Mouse (Mus musculus): ENCODE results near the gene Fam71e1. TPM values are rescaled to one million over a fixed set of nuclear protein-coding genes. Genes with fewer than 3 reads are reported as not detected.

Gene Fam71e1
- total RNA-seq, 1 experiment from 2014 or later = not detected

- no peak for ATAC-seq (replicated peaks in 1 of 2; ENCODE audit: insufficient read depth in 1 of 2, low FRiP score in 2 of 2, low TSS enrichment in 1 of 2, low read depth in 1 of 2, poor library complexity in 2 of 2, severe bottlenecking in 2 of 2)
Observed at GRCm38 (mm10) chr7:44491391-44491790, 5.0 kb upstream of the Fam71e1 start.

- no peak for ATAC-seq (replicated peaks in 1 of 2; ENCODE audit: insufficient read depth in 1 of 2, low FRiP score in 2 of 2, low TSS enrichment in 1 of 2, low read depth in 1 of 2, poor library complexity in 2 of 2, severe bottlenecking in 2 of 2)
Observed at GRCm38 (mm10) chr7:44492166-44492826, 4.1 kb upstream of the Fam71e1 start.

DNA sequence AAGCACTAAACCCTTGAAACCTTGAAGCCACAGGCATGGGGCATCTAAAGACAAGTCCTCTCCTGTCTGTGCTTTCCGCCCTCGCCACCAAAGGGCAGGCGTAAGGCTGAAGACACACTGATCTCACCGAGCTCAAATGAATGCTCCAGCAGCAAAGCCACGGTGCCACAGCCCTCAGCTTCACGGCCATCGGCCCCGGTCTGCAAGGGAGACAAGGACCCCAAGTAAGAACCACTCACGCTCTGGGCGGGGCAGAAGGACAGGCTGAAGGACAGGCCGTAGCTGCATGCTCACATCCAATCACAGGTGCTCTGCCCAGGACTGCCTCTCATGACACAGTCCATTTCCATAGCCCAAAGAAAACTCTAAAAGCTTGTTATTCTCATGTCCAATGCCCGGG is 1.7 kb upstream of the Fam71e1 start:
- ATAC-seq (replicated peaks in 1 of 2; ENCODE audit: insufficient read depth in 1 of 2, low FRiP score in 2 of 2, low TSS enrichment in 1 of 2, low read depth in 1 of 2, poor library complexity in 2 of 2, severe bottlenecking in 2 of 2) = no peak

GRCm38 (mm10) chr7:44495086-44495485 is 1.3 kb upstream of the Fam71e1 start:
- no peak for ATAC-seq (replicated peaks in 1 of 2; ENCODE audit: insufficient read depth in 1 of 2, low FRiP score in 2 of 2, low TSS enrichment in 1 of 2, low read depth in 1 of 2, poor library complexity in 2 of 2, severe bottlenecking in 2 of 2)

- ATAC-seq (replicated peaks in 1 of 2; ENCODE audit: insufficient read depth in 1 of 2, low FRiP score in 2 of 2, low TSS enrichment in 1 of 2, low read depth in 1 of 2, poor library complexity in 2 of 2, severe bottlenecking in 2 of 2) = no peak
Observed at GRCm38 (mm10) chr7:44496771-44497109, 359 bp downstream of the Fam71e1 start.

- ATAC-seq (replicated peaks in 1 of 2; ENCODE audit: insufficient read depth in 1 of 2, low FRiP score in 2 of 2, low TSS enrichment in 1 of 2, low read depth in 1 of 2, poor library complexity in 2 of 2, severe bottlenecking in 2 of 2) = no peak
Observed at GRCm38 (mm10) chr7:44497361-44498055, 1.1 kb downstream of the Fam71e1 start.

GRCm38 (mm10) chr7:44498922-44499321 is 2.5 kb downstream of the Fam71e1 start:
- no peak for ATAC-seq (replicated peaks in 1 of 2; ENCODE audit: insufficient read depth in 1 of 2, low FRiP score in 2 of 2, low TSS enrichment in 1 of 2, low read depth in 1 of 2, poor library complexity in 2 of 2, severe bottlenecking in 2 of 2)

DNA sequence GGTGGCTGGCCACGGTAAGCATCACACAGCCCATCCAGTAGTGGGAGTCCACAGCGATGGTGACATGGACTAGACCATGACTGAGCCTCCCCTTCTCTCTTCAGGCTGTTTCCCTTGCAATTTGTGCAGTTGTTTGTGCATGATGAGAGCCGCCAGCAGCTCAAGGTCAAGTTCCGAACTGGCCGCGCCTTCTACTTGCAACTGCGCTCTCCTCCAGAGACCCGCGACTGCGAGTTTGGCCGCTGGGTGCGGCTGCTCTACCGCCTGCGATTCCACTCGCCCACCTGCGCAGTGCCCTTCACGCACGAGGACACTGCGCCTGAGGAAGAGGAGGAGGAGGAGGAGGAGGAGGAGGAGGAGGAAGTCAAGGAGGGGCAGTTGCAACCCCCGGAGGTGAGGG is 3.7 kb downstream of the Fam71e1 start:
- ATAC-seq (replicated peaks in 1 of 2; ENCODE audit: insufficient read depth in 1 of 2, low FRiP score in 2 of 2, low TSS enrichment in 1 of 2, low read depth in 1 of 2, poor library complexity in 2 of 2, severe bottlenecking in 2 of 2) = no peak

DNA sequence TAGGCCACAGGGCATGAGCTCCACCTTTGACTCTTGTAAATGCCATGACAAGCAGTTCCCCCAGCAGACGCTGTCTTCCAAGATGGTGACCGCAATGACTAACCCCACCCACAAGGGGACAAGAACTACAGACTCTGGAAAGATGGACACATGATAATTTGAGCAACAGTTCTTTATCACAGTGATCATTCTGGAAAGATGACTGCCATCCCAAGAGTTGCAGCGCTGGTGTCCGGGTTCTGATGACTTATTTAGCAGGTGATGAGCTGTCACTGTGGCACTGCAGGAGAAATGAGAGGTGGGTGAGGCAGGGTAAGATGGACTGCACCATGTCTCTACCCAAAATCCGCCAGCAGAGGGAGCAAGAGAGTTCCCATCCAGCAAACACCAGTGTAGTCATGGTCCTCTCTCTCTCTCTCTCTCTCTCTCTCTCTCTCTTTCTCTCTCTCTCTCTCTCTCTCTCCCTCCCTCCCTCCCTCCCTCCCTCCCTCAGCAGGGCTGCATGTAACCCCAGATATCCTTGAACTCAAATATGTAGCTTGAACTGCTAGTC is 5.3 kb downstream of the Fam71e1 start:
- ATAC-seq (replicated peaks in 1 of 2; ENCODE audit: insufficient read depth in 1 of 2, low FRiP score in 2 of 2, low TSS enrichment in 1 of 2, low read depth in 1 of 2, poor library complexity in 2 of 2, severe bottlenecking in 2 of 2) = peak; percentile 50 to 54; a peak in 2 of 4 replicates

DNA sequence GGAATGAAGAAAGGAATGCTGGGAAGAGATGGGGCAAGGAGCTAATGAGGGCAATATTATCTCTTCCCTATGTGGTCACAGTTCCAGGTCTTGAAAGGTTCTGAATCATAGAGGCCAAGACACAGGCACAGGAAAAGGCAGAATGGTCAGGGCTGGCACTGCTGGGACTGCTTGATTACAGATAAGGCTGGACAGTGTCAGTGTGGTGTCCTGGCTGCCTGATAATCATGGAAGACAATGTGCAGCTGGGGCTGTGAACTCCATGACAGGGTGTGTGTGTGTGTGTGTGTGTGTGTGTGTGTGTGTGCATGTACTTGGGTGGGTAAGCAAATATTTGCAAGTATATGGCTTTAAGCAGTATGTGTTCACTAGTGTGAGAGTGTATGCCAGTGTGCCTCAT is 11.1 kb downstream of the Fam71e1 start:
- ATAC-seq (replicated peaks in 1 of 2; ENCODE audit: insufficient read depth in 1 of 2, low FRiP score in 2 of 2, low TSS enrichment in 1 of 2, low read depth in 1 of 2, poor library complexity in 2 of 2, severe bottlenecking in 2 of 2) = no peak

DNA sequence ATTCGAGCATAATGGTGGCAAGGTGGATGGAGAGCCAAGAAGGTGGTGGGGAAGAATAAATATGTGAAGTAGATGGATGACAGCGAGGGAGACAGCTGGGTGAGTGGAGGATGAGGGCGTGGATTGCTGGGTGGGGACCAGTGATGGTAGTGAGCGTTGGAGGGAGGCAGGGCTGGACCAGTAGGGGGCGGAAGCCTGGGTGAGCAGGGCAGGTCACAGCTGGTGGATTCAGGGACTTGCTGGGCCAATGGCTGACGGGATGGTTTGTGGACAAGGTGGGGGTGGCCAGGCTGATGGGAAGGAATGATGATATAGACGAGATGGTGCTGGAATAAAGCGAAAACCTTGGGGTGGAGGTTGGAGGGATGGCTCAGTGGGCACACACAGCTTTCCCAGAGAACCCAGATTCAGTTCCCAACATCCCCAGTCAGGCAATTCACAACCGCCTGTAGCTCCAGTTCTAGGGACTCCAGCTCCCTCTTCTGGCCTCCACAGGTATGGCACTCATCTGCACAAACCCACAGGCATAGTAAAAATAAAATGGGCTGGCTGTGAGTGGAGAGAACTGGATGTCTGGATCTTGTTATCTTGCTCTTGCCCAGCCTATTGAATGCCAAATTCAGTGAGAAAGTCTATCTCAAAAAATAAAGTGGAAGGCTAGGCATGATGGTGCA is 23.0 kb downstream of the Fam71e1 start:
- ATAC-seq (replicated peaks in 1 of 2; ENCODE audit: insufficient read depth in 1 of 2, low FRiP score in 2 of 2, low TSS enrichment in 1 of 2, low read depth in 1 of 2, poor library complexity in 2 of 2, severe bottlenecking in 2 of 2) = no peak

DNA sequence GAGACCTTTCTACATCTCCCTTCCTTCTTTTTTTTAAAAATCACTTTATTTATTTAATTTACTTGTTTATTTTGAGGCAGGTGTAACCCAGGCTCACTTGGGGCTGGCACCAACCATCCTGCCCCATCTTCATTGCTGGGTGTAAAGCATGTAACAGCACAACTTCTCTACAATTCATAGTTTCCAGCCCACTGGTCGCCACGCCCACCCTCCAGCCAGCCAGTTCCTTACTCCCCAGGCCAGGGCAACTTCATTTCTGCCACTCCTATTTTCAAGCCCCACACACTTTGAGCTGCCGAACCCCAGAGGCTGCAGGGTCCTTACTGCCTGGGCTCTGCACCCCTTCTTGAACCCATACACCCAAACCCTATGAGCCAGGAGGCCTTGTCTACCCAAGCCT is 24.6 kb downstream of the Fam71e1 start:
- no peak for ATAC-seq (replicated peaks in 1 of 2; ENCODE audit: insufficient read depth in 1 of 2, low FRiP score in 2 of 2, low TSS enrichment in 1 of 2, low read depth in 1 of 2, poor library complexity in 2 of 2, severe bottlenecking in 2 of 2)

- peak; percentile 65 to 75 for ATAC-seq (replicated peaks in 1 of 2; ENCODE audit: insufficient read depth in 1 of 2, low FRiP score in 2 of 2, low TSS enrichment in 1 of 2, low read depth in 1 of 2, poor library complexity in 2 of 2, severe bottlenecking in 2 of 2)
Observed at GRCm38 (mm10) chr7:44521710-44522109, 25.3 kb downstream of the Fam71e1 start.

- ATAC-seq (replicated peaks in 1 of 2; ENCODE audit: insufficient read depth in 1 of 2, low FRiP score in 2 of 2, low TSS enrichment in 1 of 2, low read depth in 1 of 2, poor library complexity in 2 of 2, severe bottlenecking in 2 of 2) = no peak
Observed at GRCm38 (mm10) chr7:44523056-44523455, 26.7 kb downstream of the Fam71e1 start.

- no peak for ATAC-seq (replicated peaks in 1 of 2; ENCODE audit: insufficient read depth in 1 of 2, low FRiP score in 2 of 2, low TSS enrichment in 1 of 2, low read depth in 1 of 2, poor library complexity in 2 of 2, severe bottlenecking in 2 of 2)
Observed at GRCm38 (mm10) chr7:44524502-44524901, 28.1 kb downstream of the Fam71e1 start, which contains the start of gene Mybpc2. Gene Mybpc2 (minus strand): TSS chr7:44524656.

GRCm38 (mm10) chr7:44525126-44525832 is 28.9 kb downstream of the Fam71e1 start:
- ATAC-seq (replicated peaks in 1 of 2; ENCODE audit: insufficient read depth in 1 of 2, low FRiP score in 2 of 2, low TSS enrichment in 1 of 2, low read depth in 1 of 2, poor library complexity in 2 of 2, severe bottlenecking in 2 of 2) = no peak

GRCm38 (mm10) chr7:44526414-44527154 is 30.2 kb downstream of the Fam71e1 start:
- ATAC-seq (replicated peaks in 1 of 2; ENCODE audit: insufficient read depth in 1 of 2, low FRiP score in 2 of 2, low TSS enrichment in 1 of 2, low read depth in 1 of 2, poor library complexity in 2 of 2, severe bottlenecking in 2 of 2) = no peak

Measured in hematopoietic stem cell, adult 5-6 weeks (primary cell).